Mouse (Mus musculus): ENCODE measurements around the gene Nmur1. TPM values are rescaled to one million over a fixed set of nuclear protein-coding genes. Genes with fewer than 3 reads are reported as not detected.

Gene Nmur1
- polyA plus RNA-seq, 1 experiment from 2014 or later = not detected

GRCm38 (mm10) chr1:86440887-86441723, 15.1 kb upstream of the Nmur1 start:
- DNase-seq (ENCODE audit: low spot score) = peak; percentile 80

DNA sequence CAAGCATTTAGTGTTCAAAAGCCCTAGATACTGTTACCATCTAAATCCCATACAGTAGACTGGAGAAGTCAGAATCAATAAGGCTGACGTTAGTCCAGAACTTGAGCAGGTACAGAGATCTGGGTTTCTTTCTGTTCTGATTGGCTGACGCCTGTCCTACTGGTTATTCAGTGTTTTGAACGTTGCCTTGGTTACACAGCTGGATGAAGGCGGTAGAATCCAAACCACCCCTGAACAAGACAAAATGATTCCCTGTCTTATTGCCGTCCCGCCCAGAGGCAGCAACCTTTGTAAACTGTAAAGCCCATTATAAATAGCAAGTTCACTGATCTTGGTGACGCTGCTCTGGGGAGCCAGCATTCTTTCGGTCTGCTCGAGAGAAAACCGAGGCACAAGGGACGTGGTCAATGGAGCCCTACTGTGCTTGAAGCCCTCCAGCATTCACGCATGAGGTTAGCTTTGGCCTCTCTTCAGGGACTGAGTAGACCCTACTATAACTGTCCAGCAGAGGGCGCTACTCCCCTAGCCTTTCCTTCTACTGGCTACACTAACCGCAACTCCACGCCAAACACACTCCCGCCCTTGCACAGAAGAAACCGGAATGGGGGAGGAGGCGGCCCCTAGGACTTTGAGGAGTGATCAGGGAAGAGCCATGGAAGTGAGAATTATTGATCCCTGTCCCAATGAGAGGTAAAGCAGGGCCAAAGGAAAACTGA, 14.3 kb upstream of the Nmur1 start:
- peak; percentile 89 for DNase-seq (ENCODE audit: low spot score)

DNA sequence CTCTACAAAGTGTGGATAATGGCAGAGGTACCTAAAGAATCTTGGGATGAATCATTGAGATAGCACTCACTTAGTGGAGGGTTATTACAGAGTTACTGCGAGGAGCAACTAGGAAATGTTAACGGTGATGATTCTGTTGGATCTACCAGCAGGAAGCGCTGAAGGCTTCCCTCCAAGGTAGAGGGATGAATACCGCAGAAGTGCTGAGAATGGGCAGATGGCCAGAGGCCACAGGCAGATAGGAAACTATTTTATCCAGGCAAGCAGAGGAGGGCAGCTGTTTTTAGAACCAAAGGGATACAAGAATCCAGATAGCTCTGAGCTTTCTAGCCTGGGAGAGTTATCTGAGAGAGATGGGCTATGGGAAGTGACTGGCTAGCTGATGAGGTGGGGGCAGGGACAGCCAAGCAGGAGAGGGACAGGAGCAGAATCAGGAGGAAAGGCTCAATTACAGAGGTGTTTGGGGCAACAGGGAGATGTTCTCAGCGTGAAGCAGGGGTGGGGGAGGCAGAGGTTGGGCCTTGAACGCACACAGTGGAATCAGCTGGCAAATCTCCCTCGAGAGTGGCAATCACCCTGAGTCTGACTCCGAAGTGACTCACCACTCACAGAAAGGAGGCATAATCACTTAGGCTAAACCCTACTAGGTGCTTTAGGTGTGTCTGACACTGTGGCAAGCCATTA, 13.6 kb upstream of the Nmur1 start:
- DNase-seq (ENCODE audit: low spot score) = no peak

DNA sequence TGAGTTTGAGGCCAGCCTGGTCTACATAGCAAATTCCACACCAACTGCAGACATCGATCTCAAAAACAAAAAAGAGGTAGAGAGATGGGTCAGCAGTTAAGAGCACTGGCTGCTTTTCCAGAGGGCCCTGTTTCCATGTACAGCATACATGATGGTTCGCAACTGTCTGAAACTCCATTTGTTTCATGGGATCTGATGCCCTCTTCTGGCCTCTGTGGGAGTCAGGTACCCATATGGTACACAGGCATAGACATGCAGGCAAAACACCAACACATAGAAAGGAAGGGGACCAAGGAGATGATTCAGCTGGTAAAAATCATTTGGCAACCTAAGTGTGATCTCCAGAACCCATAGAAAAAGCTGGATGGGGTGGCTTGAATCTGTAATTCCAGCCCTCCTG, 12.5 kb upstream of the Nmur1 start:
- peak; percentile 29 for DNase-seq (ENCODE audit: low spot score)

DNA sequence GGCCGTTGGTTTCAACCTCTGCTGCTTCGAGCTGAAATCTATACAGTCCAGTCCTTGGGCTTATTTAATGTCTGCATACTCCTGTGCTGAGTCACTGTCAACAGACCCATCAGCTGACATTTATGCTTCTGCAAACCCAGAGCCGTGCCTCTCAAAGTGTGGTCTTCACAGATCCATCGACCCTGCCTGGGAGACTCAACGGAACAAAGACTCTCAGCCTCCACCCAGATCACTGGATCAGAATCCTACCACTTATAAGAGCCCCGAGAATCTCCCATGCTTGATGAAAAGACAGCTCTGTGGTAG, 11.9 kb upstream of the Nmur1 start:
- DNase-seq (ENCODE audit: low spot score) = no peak

GRCm38 (mm10) chr1:86437219-86438013, 11.4 kb upstream of the Nmur1 start:
- DNase-seq (ENCODE audit: low spot score) = no peak

- peak; percentile 25 for DNase-seq (ENCODE audit: low spot score)
Measured at GRCm38 (mm10) chr1:86435302-86435821, 9.3 kb upstream of the Nmur1 start.

- peak; percentile 96 for DNase-seq (ENCODE audit: low spot score)
Measured at GRCm38 (mm10) chr1:86434439-86435201, 8.6 kb upstream of the Nmur1 start.

- peak; percentile 37 for DNase-seq (ENCODE audit: low spot score)
Measured at GRCm38 (mm10) chr1:86434001-86434400, 8.0 kb upstream of the Nmur1 start.

DNA sequence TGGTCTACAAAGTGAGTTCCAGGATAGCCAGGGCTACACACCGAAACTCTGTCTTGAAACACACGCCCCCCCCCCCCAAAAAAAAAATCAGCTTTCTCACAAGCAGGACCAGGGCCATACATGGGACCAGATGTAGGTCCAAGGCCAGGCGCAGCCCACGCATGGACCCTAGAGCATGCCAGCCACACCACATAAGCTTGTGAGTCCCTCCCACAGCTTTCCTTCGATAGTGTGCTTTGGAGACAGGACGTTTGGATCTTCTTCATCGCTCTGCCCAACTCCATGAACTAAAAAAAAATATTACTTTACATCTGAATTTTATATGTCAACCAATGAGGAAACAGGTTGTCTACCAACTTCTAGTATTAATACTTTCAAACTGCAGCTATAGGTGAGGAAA, 7.3 kb upstream of the Nmur1 start:
- no peak for DNase-seq (ENCODE audit: low spot score)

GRCm38 (mm10) chr1:86432778-86433177, 6.8 kb upstream of the Nmur1 start:
- DNase-seq (ENCODE audit: low spot score) = no peak

- DNase-seq (ENCODE audit: low spot score) = peak; percentile 83
Measured at GRCm38 (mm10) chr1:86430056-86430455, 4.0 kb upstream of the Nmur1 start.

- DNase-seq (ENCODE audit: low spot score) = no peak
Measured at GRCm38 (mm10) chr1:86424835-86425547, 1.0 kb downstream of the Nmur1 start.

GRCm38 (mm10) chr1:86424336-86424735, 1.7 kb downstream of the Nmur1 start:
- peak; percentile 64 for DNase-seq (ENCODE audit: low spot score)

DNA sequence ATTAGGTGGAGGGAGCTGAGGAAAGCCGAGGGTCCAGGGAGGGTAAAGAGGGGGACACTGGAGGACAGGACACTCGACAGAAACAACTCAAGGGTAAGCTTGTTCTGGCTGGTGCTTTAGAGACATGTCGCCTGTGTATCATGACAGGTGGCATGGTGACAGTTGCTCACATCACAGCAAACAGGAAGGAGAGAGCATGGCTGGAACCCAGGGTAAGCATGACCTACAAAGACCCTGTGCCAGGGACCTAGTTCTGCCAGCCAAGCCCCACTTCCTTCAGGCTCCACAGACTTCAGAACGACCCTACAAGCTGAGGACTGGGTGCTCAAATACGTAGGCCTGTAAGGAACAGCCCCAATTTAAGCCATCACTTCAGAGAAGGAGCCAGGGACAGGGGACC, 2.1 kb downstream of the Nmur1 start:
- DNase-seq (ENCODE audit: low spot score) = peak; percentile 90

- no peak for DNase-seq (ENCODE audit: low spot score)
Measured at GRCm38 (mm10) chr1:86421007-86421406, 5.0 kb downstream of the Nmur1 start.

DNA sequence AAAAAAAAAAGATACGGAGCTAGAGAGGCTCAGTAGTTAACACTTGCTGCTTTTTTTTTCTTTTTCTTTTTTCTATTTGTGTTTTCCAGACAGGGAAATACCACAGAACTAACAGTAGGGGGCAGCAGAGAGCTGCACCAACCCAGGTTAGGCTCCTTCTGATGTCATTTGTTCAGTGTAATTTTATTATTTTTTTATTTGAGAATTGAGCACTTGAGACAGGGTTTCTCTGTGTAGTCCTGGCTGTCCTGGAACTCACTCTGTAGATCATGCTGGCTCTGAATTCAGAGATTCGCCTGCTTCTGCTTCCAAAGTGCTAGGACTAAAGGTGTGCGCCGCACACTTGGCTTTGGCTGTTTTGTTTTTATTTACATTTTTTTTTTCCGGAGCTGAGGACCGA, 9.7 kb downstream of the Nmur1 start:
- peak; percentile 58 for DNase-seq (ENCODE audit: low spot score)

DNA sequence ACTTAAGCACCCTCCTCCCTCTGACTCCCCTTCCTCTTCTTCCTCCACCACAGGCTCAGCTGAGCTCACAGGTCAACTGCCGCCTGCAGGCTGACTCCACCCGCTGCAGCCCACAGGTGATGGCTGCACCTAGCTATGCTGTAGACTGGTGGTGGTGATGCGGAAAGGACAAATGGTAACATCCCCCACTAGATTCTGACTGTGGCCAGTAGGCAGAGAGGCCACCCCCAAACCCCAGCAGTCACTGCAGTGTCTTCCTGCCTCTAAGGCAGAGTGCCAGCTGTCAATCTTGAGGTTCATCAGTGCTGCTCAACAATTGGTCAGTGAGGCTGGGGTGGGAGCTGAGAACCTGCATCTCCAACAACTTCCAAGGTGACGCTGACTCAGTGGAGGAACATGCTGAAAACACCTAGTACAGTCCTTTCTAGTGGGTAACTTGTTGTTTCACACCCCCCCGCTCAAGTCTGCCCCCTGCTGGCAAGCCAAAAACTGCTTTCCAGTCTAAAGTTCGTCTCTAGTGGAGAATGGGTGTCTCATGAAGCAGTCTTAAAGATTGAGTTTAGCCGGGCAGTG, 10.3 kb downstream of the Nmur1 start:
- peak; percentile 52 for DNase-seq (ENCODE audit: low spot score)

DNA sequence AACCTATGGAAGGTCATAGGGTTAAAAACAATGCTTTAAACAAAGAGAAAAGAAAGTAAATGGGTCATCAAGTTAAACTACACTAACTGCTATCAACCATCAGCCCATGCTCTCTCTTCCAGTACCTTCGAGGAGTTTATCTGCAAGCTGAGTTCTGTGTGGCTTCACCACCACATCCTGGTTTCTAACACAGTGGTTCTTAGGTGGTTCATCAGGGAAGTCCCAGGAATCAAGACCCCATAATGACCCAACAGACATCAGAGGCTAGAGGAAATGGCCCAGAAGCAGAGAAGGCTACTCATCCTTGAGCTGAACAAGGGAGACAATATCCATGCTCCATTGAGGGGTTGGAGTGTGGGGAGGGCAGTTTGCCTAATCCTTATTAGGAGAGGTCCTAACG, 10.9 kb downstream of the Nmur1 start:
- DNase-seq (ENCODE audit: low spot score) = no peak
